Mouse (Mus musculus) small intestine, adult 2 months (tissue): Measurements from ENCODE around the gene Btbd35f5. TPM values are rescaled to one million over a fixed set of nuclear protein-coding genes. Genes with fewer than 3 reads are reported as not detected.
"Not testable (repeated sequence)": the region's sequence is repeated elsewhere in the genome, so short reads cannot be mapped to it uniquely, and the experiment has no call there.

Experiments used
- H3K27ac ChIP-seq: fragments of 200-500 bp; 2 replicates; pipeline ENCODE4 v1.5.1; 2012; ENCODE audit warnings: low read depth, low read length, control low read depth, inconsistent platforms; ENCODE audit not compliant: insufficient read depth
- H3K27me3 ChIP-seq: fragments of 200-500 bp; 2 replicates; pipeline ENCODE4 v1.6.1; 2012; ENCODE audit warnings: mild to moderate bottlenecking, moderate library complexity, low read length, inconsistent platforms; ENCODE audit not compliant: control insufficient read depth, insufficient read depth
- H3K36me3 ChIP-seq: fragments of 200-500 bp; 2 replicates; pipeline ENCODE4 v1.6.1; 2012; ENCODE audit warnings: mild to moderate bottlenecking, low read length, control low read depth, inconsistent platforms; ENCODE audit not compliant: control insufficient read depth, insufficient read depth
- H3K4me1 ChIP-seq: fragments of 200-500 bp; 2 replicates; pipeline ENCODE4 v1.6.1; 2012; ENCODE audit warnings: low read length, inconsistent platforms, mixed read lengths; ENCODE audit not compliant: control insufficient read depth, insufficient read depth, insufficient read length
- H3K4me3 ChIP-seq: fragments of 200-500 bp; 2 replicates; pipeline ENCODE4 v1.5.1; 2012; ENCODE audit warnings: low read depth, mild to moderate bottlenecking, control low read depth, inconsistent platforms, low read length, moderate library complexity
- WGBS: fragments of 180-500 bp; shearing (Covaris S2); methylation state at CpG from one replicate; pipeline ENCODE4 v1.1.7; 2018; 5-methylcytosine and 5-hydroxymethylcytosine counted together
- polyA plus RNA-seq: library from polyadenylated mRNA; depleted of rRNA; stranded (reverse); fragments of >200 nt; gene quantifications from 2 replicates; pipeline ENCODE4 v1.2.3, GENCODE M21; 2012; rRNA removed

Gene Btbd35f5
- not detected in 2 replicates for polyA plus RNA-seq

DNA sequence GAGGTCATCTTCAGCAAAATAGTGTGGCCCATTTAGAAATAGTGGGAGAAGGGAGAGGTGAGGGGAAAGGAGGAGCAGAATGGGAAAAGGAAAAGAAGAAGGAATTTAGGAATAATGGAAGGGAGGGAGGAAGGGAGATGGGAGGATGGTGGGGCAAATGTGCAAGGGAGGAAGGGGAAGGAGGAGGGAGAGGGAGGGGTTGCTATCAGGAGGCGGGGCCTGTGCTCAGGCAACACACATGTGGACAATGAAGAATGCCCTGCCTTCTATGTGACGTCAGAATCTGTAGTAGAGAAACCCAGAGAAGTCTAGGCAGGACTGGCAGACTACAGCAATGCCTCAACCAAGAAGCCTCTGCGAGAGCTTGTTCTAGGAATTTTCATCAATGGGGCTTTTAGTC is at the start of gene Btbd35f5:
Btbd35f5 (plus strand) TSS at position 301 of the 400 bp plus-strand sequence.
- not testable (repeated sequence) for H3K4me3 ChIP-seq, H3K27me3 ChIP-seq, H3K27ac ChIP-seq, H3K4me1 ChIP-seq, H3K36me3 ChIP-seq
- WGBS, result no CpG with 5 or more reads among the region's 3 CpGs

DNA sequence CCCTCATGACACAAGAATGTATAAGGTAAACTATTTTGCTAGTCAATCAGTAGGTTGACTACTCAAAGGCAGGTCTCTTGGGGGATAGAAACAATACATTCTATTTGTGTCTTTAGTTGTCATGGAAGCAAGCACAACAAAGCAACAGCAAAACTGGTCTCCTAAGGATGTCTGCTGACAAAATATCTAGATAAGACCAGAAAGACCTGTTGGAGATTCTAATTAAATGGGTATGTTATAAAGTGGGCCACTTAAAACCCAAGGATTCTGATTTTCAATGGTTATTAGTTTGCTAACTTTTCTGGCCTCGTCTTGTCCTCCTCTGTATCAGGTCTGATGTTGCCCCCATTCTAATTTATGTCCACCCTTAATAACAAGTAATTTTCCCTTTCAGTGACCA is 32.2 kb upstream of the Btbd35f5 start, which contains the start of gene Gm21789:
Gm21789 (plus strand) TSS at position 301 of the 400 bp plus-strand sequence.
- H3K4me1 ChIP-seq, result not testable (repeated sequence)
- WGBS, result no CpG with 5 or more reads among the region's 1 CpGs

More for the DNA sequence above, 32.2 kb upstream of the Btbd35f5 start, which contains the start of gene Gm21789:
- H3K27me3 ChIP-seq, H3K4me3 ChIP-seq, H3K27ac ChIP-seq, H3K36me3 ChIP-seq: not testable (repeated sequence)

Other genes with a start within 250 kb of the Btbd35f5 start
- not detected in 2 replicates for gene Btbd35f21, start 247.8 kb upstream of the Btbd35f5 start, polyA plus RNA-seq
- gene Btbd35f30, start 79.3 kb upstream of the Btbd35f5 start, polyA plus RNA-seq, result not detected in 2 replicates
- not detected in 2 replicates for gene Gm21789, start 32.1 kb upstream of the Btbd35f5 start, polyA plus RNA-seq